Mouse (Mus musculus) hindbrain, embryonic 13.5 days (tissue): ENCODE measurements at regions not wholly inside any gene's neighbourhood (a gene's known extent, or its start where the extent isn't known, plus 50 kb on each side); places are given as distances from the start of the nearest gene placed in this dataset.
"Not testable (repeated sequence)": the region's sequence is repeated elsewhere in the genome, so short reads cannot be mapped to it uniquely, and the experiment has no call there.

Experiments used
- ATAC-seq: fragments of 200-750 bp; cut with Nextera tagmentation; 2 replicates; pipeline ENCODE4 v1.8.0; 2017; ENCODE audit warnings: moderate TSS enrichment; ENCODE audit not compliant: low FRiP score
- H3K27ac ChIP-seq: fragments of 300-500 bp; sonication (generic); 2 replicates; pipeline ENCODE4 v1.5.1; 2015; ENCODE audit warnings: inconsistent platforms, mild to moderate bottlenecking, moderate library complexity
- H3K27me3 ChIP-seq: fragments of 300-500 bp; sonication (generic); 2 replicates; pipeline ENCODE4 v1.6.1; 2015; ENCODE audit warnings: mild to moderate bottlenecking, inconsistent platforms
- H3K36me3 ChIP-seq: fragments of 300-500 bp; sonication (generic); 2 replicates; pipeline ENCODE4 v1.6.1; 2015; ENCODE audit warnings: mild to moderate bottlenecking, inconsistent platforms
- H3K4me1 ChIP-seq: fragments of 300-500 bp; sonication (generic); replicated peaks from 2 replicates; pipeline ENCODE4 v1.6.1; 2015; ENCODE audit warnings: inconsistent platforms
- H3K4me2 ChIP-seq: fragments of 300-500 bp; sonication (generic); 2 replicates; pipeline ENCODE4 v1.6.1; 2015; ENCODE audit warnings: inconsistent platforms, mild to moderate bottlenecking, moderate library complexity
- H3K4me3 ChIP-seq: fragments of 300-500 bp; sonication (generic); 2 replicates; pipeline ENCODE4 v1.5.1; 2015; ENCODE audit warnings: mild to moderate bottlenecking, inconsistent platforms
- H3K9ac ChIP-seq: fragments of 300-500 bp; sonication (generic); 2 replicates; pipeline ENCODE4 v1.6.1; 2015; ENCODE audit warnings: mild to moderate bottlenecking, inconsistent platforms
- H3K9me3 ChIP-seq: fragments of 300-500 bp; sonication (generic); 2 replicates; pipeline ENCODE4 v1.6.1; 2016; ENCODE audit warnings: inconsistent platforms
- WGBS: fragments of 180-500 bp; shearing (Covaris S2); methylation state at CpG from one replicate; pipeline ENCODE4 v1.1.7; 2015; 5-methylcytosine and 5-hydroxymethylcytosine counted together

DNA sequence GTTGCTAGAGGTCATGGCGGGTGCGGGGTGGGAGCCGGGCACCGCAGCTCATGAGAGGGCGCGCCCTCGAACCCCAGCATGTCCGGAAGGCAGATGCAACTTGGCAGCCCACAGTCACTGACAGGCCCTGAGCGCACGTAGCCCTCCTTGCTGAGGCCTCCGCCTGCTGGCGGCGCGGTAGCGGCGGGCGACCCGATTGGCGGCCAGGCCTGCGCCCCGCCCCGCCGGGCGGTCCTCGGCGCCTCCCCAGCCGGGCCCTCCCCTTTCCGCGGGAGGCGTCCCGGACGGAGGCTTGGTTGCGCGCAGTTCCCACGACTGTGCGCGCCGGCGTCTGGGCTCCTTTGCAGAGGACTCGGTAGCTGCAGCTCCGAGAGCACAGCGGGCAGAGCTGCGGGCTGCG, 301.9 kb downstream of the Hpcal1 start:
- peak overlapping the region; percentile 56 for H3K4me2 ChIP-seq
- peak overlapping the region; percentile 68 for H3K9ac ChIP-seq
- not testable (repeated sequence) for H3K9me3 ChIP-seq, H3K27me3 ChIP-seq, H3K27ac ChIP-seq, H3K36me3 ChIP-seq, H3K4me1 ChIP-seq
- ATAC-seq, result peak; percentile 91
- WGBS, result under 1% methylated on average over 36 of the region's 44 CpGs
- peak overlapping the region; percentile 54 for H3K4me3 ChIP-seq

DNA sequence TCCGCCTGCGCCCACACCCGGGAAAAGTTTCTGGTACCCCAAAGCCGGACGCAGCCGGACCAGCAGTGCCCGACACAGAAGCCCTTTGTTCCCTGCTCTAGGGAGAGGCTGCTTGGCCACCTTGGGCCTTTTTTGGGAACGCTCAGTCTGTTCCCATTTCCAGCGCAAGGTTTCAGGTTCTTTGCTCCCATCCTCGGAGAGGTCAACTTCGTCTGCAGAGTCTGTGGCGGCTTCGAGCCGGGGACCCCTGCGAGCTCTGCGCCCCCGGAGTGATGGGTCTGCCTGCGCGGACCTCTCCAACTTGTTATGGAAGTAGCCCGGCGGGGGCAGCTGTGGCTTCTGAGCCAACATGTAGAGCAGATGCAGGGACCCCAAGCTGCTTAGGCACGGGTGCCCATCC, 302.7 kb downstream of the Hpcal1 start:
- H3K36me3 ChIP-seq, H3K27ac ChIP-seq, H3K27me3 ChIP-seq, H3K9me3 ChIP-seq, ATAC-seq, H3K4me1 ChIP-seq: not testable (repeated sequence)
- 7% methylated on average over 22 of the region's 22 CpGs for WGBS
- peak overlapping the region; percentile 54 for H3K4me3 ChIP-seq
- H3K4me2 ChIP-seq, result peak overlapping the region; percentile 56
- peak overlapping the region; percentile 68 for H3K9ac ChIP-seq
